Mouse (Mus musculus) forebrain, embryonic 14.5 days (tissue): ENCODE data around the gene Vps37b. TPM values are rescaled to one million over a fixed set of nuclear protein-coding genes. Genes with fewer than 3 reads are reported as not detected.

Source experiments
- ATAC-seq: fragments of 200-750 bp; cut with Nextera tagmentation; 2 replicates; pipeline ENCODE4 v1.8.0; 2017; ENCODE audit warnings: mild to moderate bottlenecking, moderate library complexity
- DNase-seq: peaks from one replicate; pipeline ENCODE4 v3.0.0-alpha.2; 2015; ENCODE audit warnings: low spot score
- H3K27ac ChIP-seq: fragments of 300-500 bp; sonication (generic); 2 replicates; pipeline ENCODE4 v1.5.1; 2014; ENCODE audit warnings: low read depth, mild to moderate bottlenecking, control low read depth, low read length, moderate library complexity
- H3K27me3 ChIP-seq: fragments of 300-500 bp; sonication (generic); replicated peaks from 2 replicates; pipeline ENCODE4 v1.6.1; 2014; ENCODE audit warnings: low read length, control low read depth, mixed read lengths; ENCODE audit not compliant: control insufficient read depth, insufficient read depth
- H3K36me3 ChIP-seq: fragments of 300-500 bp; sonication (generic); 2 replicates; pipeline ENCODE4 v1.6.1; 2014; ENCODE audit warnings: low read length, control low read depth; ENCODE audit not compliant: control insufficient read depth, insufficient read depth
- H3K4me1 ChIP-seq: fragments of 300-500 bp; sonication (generic); 2 replicates; pipeline ENCODE4 v1.6.1; 2014; ENCODE audit warnings: antibody characterized with exemption, low read length, control low read depth; ENCODE audit not compliant: control insufficient read depth, insufficient read depth
- H3K4me2 ChIP-seq: fragments of 300-500 bp; sonication (generic); 2 replicates; pipeline ENCODE4 v1.6.1; 2014; ENCODE audit warnings: mild to moderate bottlenecking, control low read depth, low read length
- H3K4me3 ChIP-seq: fragments of 300-500 bp; sonication (generic); 2 replicates; pipeline ENCODE4 v1.5.1; 2014; ENCODE audit warnings: low read depth, low read length, control low read depth
- H3K9ac ChIP-seq: fragments of 300-500 bp; sonication (generic); 2 replicates; pipeline ENCODE4 v1.6.1; 2014; ENCODE audit warnings: mild to moderate bottlenecking, low read length, control low read depth, moderate library complexity
- H3K9me3 ChIP-seq: fragments of 300-500 bp; sonication (generic); replicated peaks from 2 replicates; pipeline ENCODE4 v1.6.1; 2016; ENCODE audit warnings: low read length, control low read depth, mixed read lengths; ENCODE audit not compliant: control insufficient read depth
- WGBS: fragments of 180-500 bp; shearing (Covaris S2); extraction: QIAGEN DNeasy Blood & Tissue Kit; methylation state at CpG from one replicate; pipeline ENCODE4 v1.1.7; 2014; 5-methylcytosine and 5-hydroxymethylcytosine counted together
- polyA plus RNA-seq: library from polyadenylated mRNA; unstranded; fragments of >200 nt; fragmentation: Nextera tagmentation; extraction: Ambion mirVana; gene quantifications from 2 replicates; pipeline ENCODE4 v1.2.1, GENCODE M21; 2014

The Vps37b gene
- polyA plus RNA-seq, result 70.5 and 86.6 TPM in 2 replicates

DNA sequence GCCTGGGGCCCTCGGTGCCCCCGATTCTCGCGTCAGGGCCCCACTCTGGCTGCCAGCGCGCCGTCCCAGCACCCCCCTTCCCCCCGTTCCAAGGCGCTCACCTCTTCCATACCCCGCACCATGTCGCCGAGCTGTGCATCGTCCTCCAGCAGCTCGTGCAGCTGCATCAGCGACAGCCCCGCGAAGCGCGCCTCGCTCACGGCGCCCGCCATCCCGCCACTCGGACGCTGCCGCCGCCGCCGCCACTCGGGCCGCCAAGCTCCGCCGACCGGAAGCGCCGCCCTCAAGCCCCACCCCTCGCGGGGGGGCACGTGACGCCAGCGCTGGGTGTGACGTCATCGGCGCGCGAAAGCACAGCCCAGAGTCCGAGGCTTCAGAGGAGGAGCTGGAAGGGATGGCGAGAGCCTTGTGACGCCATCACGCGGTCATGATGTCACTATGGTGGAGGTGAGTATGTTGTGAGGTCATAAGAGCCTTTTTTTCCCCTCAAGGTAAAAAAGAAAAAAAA, at the start of gene Vps37b:
Vps37b (minus strand) TSS at position 270 of the 508 bp plus-strand sequence.
- Histone ChIP-seq H3K9me3 (no peaks in the 10 kb centered on the region), H3K27me3 (no peaks in the 10 kb centered on the region), H3K4me3 (peak within 1 kb of the TSS; percentile 99), H3K4me1 (peaks cover 29% of the 10 kb centered on the region), H3K36me3 (no peaks in the 10 kb centered on the region), H3K4me2 (peak within 1 kb of the TSS; percentile 64), H3K9ac (peak within 1 kb of the TSS; percentile 99), H3K27ac (peak within 1 kb of the TSS; percentile 88)
- ATAC-seq (peak; percentile 74), DNase-seq (peak; percentile 93)
- WGBS, result under 1% methylated on average over 52 of the region's 52 CpGs

DNA sequence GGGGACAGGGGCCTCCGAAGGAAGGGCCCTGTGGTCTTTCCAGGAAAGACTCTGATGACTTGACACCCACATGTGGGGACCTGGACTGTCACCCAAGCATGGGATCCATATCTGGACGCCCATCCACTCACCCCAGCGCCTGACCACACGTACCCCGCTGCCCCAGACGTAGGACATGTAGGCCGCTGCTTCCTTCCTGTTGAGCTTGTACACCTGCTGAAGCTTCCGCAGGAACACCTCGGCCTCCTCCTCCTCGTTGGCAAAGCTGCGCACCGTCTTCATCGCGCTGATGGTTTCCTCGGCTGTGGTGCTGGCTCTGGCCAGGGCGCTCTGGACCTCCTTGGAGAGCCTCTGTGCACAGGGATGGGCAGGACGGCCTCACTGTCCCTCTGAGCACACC, 47.8 kb upstream of the Vps37b start:
- WGBS, result 93% methylated on average over 17 of the region's 17 CpGs
- peaks cover 21% of the 10 kb centered on the region for H3K4me1 ChIP-seq
- no peaks in the 10 kb centered on the region for H3K9me3 ChIP-seq
- DNase-seq (no peak), ATAC-seq (no peak)
- H3K36me3 ChIP-seq, result no peaks in the 10 kb centered on the region
- peak overlapping the region; percentile 91 for H3K27ac ChIP-seq
- no peak overlapping the region for H3K4me3 ChIP-seq
- H3K9ac ChIP-seq, result no peak overlapping the region
- no peak overlapping the region for H3K4me2 ChIP-seq
- no peaks in the 10 kb centered on the region for H3K27me3 ChIP-seq

DNA sequence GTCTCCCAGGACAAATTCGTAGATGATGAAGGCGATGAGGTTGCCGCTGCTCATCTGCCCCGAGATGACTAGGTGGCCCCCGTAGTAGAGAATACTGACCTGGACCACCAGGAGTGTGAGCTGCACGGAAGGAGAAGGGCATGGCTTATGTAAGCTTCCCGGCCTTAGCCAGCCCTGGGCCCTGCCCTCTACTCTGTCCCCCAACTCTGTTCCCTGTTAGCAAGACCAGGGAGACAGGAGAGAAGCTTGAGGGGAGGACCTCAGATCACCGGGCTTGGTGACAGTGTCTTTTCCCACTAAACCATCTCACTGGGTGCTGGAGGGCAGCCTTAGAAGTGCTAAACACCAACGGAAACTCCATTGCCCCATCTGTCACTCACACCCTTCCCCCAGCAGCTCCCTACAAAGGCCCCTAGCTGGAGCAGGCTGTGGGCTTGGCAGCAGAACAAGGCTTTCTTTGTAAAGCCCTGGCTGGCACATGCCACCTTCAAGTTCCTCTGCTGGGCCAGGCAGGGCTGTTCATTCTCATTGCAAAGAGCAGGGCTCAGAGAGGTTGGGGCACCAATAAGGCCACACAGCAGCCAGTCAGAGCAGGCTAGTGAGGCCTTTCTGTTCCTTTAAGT, 46.8 kb upstream of the Vps37b start:
- no peak overlapping the region for H3K4me3 ChIP-seq
- DNase-seq (peak; percentile 96), ATAC-seq (peak; percentile 95)
- peak overlapping the region; percentile 91 for H3K27ac ChIP-seq
- H3K9ac ChIP-seq, result peak overlapping the region; percentile 1; the same call in 1 of the 2 replicates
- peaks cover 21% of the 10 kb centered on the region for H3K4me1 ChIP-seq
- H3K9me3 ChIP-seq, result no peaks in the 10 kb centered on the region
- no peaks in the 10 kb centered on the region for H3K36me3 ChIP-seq
- 27% methylated on average over 9 of the region's 9 CpGs for WGBS
- H3K27me3 ChIP-seq, result no peaks in the 10 kb centered on the region
- peak overlapping the region; percentile 31 for H3K4me2 ChIP-seq

DNA sequence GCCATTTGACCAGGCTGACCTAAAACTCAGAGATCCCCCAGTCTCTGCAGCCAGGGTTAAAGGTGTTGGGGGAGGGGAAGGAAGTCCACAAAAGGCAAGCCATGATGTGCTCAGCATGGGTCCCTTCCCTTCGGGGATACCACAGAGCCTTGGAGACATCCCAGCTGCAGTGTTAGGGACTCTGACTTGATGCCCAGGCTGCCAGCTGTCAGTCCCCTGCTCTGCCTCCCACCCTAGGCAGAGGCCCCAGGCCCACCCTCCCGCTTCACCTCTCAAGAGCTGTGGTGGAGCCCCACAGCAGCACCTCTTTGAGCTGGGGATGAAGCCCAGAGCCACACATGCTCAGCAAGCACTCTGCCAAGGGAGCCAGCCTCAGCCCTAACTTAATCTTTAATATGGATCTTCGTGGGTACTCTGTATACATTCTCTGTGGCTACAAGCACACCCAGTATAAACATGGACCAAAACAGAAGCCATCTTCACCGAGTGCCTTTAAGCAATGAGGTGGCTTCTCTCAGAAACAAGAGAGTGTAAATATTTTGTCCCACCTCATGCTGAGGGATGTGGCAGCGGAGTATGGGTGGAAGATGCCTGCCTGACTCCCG, 45.9 kb upstream of the Vps37b start:
- Histone ChIP-seq H3K4me3 (no peak overlapping the region), H3K27ac (peak overlapping the region; percentile 91), H3K36me3 (no peaks in the 10 kb centered on the region), H3K4me2 (peak overlapping the region; percentile 31; the same call in 1 of the 2 replicates), H3K9me3 (no peaks in the 10 kb centered on the region), H3K4me1 (peaks cover 21% of the 10 kb centered on the region), H3K9ac (peak overlapping the region; percentile 17; the same call in 1 of the 2 replicates), H3K27me3 (no peaks in the 10 kb centered on the region)
- DNase-seq (peak; percentile 25), ATAC-seq (no peak)
- WGBS, result 56% methylated on average over 6 of the region's 6 CpGs

DNA sequence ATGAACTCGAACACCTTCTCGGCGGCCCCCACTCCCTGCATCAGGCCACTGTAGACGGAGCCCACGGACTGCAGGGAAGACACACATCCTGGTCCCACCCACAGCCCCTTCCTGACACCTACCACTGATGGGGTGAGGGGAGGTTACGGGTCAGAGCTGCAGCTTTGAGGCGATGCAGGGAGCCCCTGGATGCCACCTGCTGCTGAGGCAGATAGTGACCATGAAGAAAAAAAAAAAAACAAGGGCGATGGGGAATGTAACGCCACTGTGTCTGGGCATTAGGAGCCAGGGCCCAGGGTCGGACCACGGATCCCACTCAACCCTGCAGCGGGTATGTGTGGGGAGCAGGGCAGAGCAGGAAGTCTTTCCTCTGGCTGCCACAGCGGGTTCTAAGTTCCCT, 45.2 kb upstream of the Vps37b start:
- Histone ChIP-seq H3K9me3 (no peaks in the 10 kb centered on the region), H3K27ac (no peak overlapping the region), H3K4me3 (no peak overlapping the region), H3K9ac (no peak overlapping the region), H3K4me2 (no peak overlapping the region), H3K36me3 (no peaks in the 10 kb centered on the region), H3K27me3 (no peaks in the 10 kb centered on the region), H3K4me1 (peaks cover 21% of the 10 kb centered on the region)
- DNase-seq (no peak), ATAC-seq (no peak)
- 90% methylated on average over 13 of the region's 13 CpGs for WGBS

DNA sequence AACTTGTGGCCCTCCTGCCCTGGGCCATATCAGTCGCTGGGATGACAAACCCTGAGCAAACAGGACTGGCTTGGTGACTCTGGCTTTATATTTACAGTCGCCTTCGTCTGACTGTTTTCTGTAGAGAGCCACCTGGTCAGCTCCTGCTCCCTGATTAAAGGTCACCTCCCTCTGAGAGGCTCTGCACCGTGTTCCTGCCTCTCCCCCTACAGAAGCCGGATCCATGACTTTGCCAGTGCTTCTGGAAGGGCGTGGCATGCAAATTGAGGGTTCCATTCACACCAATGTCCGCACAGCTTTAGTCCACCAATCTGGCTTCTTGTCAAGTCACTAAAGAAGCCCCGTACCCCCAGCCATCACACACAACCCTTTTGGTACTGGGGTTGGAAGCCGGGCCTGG, 44.5 kb upstream of the Vps37b start:
- H3K4me3 ChIP-seq, result no peak overlapping the region
- no peak for DNase-seq
- no peak overlapping the region for H3K9ac ChIP-seq
- peaks cover 21% of the 10 kb centered on the region for H3K4me1 ChIP-seq
- no peak overlapping the region for H3K27ac ChIP-seq
- H3K4me2 ChIP-seq, result no peak overlapping the region
- no peaks in the 10 kb centered on the region for H3K27me3 ChIP-seq
- no peaks in the 10 kb centered on the region for H3K9me3 ChIP-seq
- H3K36me3 ChIP-seq, result no peaks in the 10 kb centered on the region
- no peak for ATAC-seq
- WGBS, result 65% methylated on average over 9 of the region's 9 CpGs

DNA sequence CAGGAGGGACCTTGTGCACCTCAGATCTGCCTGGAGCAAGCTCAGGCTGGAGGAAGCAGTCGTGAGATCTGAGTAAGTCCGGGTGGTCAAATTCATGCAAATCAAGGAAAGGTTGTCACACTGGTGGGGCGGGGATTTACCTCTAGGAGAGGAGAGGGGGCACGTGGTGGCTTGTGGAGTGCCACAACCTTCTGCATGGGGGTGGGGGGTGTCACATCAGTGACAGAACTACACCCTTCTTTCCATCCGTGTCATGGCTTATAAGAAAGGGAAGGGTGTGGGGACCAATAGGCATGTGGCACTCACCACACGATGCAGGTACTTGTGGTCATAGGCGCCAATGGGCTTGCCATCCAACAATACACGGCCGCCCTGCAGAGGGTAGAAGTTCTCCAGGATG, 43.6 kb upstream of the Vps37b start:
- Histone ChIP-seq H3K4me1 (peaks cover 21% of the 10 kb centered on the region), H3K9me3 (no peaks in the 10 kb centered on the region), H3K9ac (no peak overlapping the region), H3K36me3 (no peaks in the 10 kb centered on the region), H3K27me3 (no peaks in the 10 kb centered on the region), H3K4me2 (no peak overlapping the region), H3K27ac (no peak overlapping the region), H3K4me3 (no peak overlapping the region)
- 73% methylated on average over 9 of the region's 9 CpGs for whole genome bisulfite sequencing
- DNase-seq (no peak), ATAC-seq (no peak)

DNA sequence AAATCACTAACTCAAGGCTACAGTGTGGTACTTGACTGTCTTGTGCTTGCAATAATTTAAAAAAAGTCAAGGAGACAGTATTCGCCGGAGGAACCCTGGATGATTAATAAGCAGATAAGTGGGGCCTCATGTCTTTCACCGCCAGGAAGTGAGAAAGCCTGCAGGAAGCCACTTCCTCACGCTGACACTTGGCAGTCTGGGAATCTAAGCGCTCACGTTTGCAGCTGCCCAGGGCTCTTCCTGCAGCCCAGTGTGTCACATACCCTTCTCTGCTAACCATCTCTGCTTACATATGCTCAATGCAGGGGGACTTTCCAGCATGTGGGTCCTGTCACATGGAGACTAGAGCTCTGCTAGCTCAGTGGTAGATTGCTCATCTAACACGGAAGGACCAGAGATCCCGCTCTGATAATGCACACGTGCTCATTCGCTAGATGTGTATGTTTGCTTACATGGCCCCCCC, 42.8 kb upstream of the Vps37b start:
- Histone ChIP-seq H3K4me2 (no peak overlapping the region), H3K4me1 (peaks cover 20% of the 10 kb centered on the region), H3K36me3 (no peaks in the 10 kb centered on the region), H3K9ac (no peak overlapping the region), H3K4me3 (no peak overlapping the region), H3K27ac (no peak overlapping the region), H3K27me3 (no peaks in the 10 kb centered on the region), H3K9me3 (no peaks in the 10 kb centered on the region)
- ATAC-seq, result no peak
- DNase-seq, result no peak
- 78% methylated on average over 10 of the region's 10 CpGs for WGBS

DNA sequence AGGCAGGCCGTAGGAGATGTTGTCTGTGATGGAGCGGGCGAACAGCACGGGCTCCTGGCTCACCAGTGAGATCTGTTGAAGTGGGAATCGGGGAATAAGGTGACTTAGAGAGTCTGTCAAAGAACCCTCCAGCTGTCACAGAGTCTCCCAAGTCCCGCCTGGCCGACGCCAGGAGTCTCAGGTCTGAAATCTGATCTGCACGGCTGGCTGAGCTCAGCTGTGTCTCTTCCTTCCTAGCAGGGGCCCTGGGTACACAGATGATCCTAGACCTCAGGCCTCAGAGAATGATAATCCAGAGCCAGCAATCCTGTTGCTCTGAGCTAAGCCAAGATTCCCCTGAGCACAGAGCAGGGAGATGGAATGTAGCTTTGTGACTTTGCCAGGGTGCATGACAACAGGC, 41.6 kb upstream of the Vps37b start:
- Histone ChIP-seq H3K27ac (no peak overlapping the region), H3K27me3 (no peaks in the 10 kb centered on the region), H3K36me3 (no peaks in the 10 kb centered on the region), H3K9me3 (no peaks in the 10 kb centered on the region), H3K4me2 (no peak overlapping the region), H3K4me3 (no peak overlapping the region), H3K9ac (no peak overlapping the region), H3K4me1 (peaks cover 10% of the 10 kb centered on the region)
- 58% methylated on average over 9 of the region's 9 CpGs for WGBS
- DNase-seq (no peak), ATAC-seq (no peak)
